Mouse (Mus musculus) thymus, adult 18-20 months (tissue): Measurements from ENCODE around the gene Kbtbd13.

Experiments used
- DNase-seq, 2 experiments: peaks; one replicate each; pipeline ENCODE4 v3.0.0; 2022; ENCODE audit warnings: mixed read lengths in 2 of 2

Gene Kbtbd13

GRCm38 (mm10) chr9:65392638-65393364 lies 1.3 kb upstream of the Kbtbd13 start:
- DNase-seq = no peak

- no peak for DNase-seq
Observed at GRCm38 (mm10) chr9:65390752-65391612, 470 bp downstream of the Kbtbd13 start.

DNA sequence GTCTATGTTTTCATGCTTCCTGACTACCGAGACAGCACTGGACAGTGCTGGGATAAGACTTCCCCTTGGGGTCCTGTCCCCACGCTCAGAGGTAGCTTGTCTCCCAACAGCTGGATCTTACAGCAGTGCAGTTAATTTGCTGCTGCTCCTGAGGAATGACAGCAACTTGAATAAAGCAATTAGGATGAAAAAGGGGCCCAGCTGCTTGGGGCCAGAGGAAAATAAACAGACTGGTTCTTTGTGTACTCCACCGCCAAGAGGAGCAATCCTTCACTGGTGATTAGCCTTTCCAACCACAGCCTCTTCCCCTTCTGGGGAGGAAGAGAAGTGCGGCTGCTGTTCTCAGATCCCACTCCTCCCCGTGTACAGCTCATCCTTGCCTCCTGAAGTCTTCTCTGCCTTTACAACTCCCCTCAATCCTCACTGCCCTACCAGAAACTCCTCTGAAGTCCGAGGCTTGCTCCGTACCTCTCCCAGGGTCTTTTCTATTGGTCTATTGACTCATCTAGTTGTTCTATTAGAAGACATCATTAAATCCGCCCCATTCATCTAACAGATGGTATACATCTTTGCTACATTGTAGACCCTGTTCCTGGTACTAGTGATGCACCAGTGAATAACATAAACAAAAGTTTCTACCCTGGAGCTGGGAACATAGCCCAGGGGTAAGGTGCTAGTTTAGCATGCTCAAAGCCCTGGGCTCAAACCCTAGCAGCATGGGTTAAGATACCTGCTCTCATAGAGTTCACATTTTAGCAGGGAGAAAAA lies 4.9 kb downstream of the Kbtbd13 start:
- no peak for DNase-seq

DNA sequence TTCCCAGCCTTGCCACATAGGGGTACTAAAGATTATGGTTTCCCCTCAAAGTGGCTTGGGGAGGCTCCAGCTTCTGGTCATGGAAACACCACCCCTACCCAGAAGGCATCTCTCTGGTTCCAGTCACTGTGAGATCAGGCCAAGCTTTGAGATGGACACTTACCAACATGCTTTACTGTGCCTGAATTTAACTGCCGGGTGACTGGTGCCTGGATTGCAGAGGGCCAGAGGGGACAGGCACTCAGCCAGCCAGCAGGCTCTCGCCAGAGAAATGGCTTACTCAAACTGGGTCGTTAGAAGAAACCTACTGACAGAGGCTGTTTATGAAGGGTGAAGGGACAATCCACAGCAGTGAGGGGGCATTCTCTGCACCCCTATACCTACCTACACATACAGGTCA lies 7.2 kb downstream of the Kbtbd13 start:
- no peak for DNase-seq

DNA sequence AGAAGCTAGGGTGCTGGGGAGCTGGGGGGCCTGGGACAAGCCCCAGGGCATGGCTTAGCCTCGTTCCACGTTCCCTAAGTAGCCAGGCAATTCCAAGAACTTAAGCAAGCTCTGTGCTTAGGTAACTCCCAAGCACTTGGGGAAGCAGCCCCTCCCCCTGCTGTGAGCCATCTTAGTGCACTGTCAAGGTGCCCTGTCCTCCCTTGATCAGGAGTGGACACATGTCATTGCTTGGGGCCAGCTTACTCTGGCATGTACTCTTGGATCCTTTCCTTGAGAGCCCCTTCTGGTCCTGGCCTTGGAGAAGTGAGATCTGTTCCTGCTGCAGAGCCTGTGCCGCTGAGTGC lies 8.7 kb downstream of the Kbtbd13 start:
- DNase-seq = no peak

DNA sequence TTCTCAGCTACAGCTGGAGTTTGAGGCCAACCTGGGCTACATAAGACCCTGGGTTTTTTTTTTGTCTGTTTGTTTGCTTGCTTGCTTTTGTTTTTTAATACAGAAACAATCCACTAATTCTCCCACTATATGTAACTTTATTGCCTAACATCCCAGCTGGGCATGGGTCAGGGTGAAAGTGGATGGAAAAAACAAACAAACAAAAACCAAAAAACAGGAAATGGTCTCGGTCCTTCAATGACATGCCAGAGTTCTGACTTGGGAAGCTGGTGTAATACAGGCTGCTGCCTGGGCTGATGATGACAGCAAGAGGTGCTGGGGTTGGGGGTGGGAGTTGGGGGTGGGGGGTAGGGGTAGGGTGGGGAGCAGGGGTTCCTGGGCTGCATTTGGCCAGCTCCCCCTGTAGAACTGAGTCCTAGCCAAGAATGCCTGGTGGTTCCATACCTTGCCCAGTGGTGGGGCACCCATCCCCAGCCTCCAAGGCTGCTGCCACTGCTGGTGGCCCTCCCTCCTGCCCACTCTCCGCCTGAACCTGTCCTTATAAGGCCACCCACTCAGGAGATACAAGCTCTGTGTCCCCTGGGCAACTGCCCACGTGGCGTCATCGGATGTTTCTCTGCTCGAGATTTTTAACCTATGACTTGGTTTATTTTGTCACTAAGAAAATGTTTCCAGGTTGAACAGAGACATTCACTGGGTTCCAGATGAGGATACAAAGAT lies 9.3 kb downstream of the Kbtbd13 start:
- DNase-seq = no peak

GRCm38 (mm10) chr9:65381017-65381590 lies 10.3 kb downstream of the Kbtbd13 start:
- no peak for DNase-seq

DNA sequence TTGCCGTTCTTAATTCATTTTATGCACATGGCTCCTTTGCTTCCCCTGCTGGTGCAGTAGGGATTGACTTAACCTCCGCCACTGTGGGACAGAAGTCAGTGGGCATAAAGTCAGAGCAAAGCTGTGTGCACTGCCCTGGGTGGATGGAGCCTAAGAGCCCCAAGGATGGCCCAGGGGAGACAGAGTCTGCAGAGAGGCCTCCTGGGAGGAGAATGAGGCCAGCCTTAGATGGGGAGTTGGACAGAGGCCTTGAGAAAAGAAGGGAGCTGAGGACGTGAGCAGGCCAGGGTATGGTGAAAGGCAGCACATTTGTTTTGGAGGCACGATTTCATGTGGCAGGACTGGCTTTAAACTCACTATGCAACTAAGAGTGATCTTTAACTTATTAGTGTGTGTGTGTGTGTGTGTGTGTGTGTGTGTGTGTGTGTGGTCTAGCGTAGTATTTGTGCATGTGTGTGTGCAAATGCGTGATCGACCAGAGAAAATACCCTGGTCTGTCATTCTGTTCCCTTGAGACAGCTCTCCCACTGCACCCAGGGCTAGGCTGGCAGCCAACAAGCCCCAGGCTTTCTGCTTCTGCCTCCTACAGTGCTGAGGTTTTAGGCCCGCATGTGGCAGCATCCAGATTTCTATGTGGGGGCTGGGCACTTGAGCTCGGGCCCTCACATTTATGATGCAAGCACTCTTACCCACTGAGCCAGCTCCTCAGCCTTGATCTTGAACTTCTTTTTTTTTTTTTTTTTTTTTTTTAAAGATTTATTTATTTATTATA lies 16.1 kb downstream of the Kbtbd13 start:
- DNase-seq = no peak

DNA sequence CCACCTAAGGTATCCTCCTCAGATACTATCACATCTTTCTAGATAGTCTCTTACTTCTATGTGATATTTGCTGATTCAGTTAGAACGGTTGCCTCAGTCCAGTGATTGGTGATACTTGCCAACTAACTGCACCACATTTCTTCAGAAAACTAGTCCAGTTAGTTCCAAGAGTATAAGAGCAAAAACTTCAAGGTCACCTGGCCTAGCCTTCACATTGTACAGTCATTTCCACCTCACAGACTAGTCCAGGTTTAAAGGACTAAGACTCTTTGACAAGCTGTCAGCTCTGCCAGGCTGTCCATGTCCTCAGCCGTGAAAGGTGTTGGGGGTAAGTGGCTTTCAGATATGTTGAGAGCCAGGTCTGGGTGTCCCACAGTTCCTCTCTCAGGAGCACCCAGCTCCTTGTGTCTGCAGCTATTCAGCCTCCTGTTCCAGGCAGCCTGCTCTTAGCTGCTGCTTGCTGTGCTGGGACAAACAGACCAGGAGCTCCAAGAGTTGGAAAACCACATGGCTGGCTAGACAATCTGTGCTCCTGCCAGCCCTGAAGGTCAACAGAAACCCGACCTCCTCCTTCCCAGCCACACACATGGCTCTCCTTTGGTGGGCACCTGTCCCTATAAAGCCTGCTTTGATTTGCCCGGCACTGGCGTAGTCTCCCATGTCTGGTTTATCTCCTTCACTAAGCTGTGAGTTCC lies 16.8 kb downstream of the Kbtbd13 start:
- no peak for DNase-seq

- DNase-seq = no peak
Observed at GRCm38 (mm10) chr9:65372449-65372848, 19.0 kb downstream of the Kbtbd13 start.

GRCm38 (mm10) chr9:65371756-65372155 lies 19.7 kb downstream of the Kbtbd13 start:
- DNase-seq = no peak

DNA sequence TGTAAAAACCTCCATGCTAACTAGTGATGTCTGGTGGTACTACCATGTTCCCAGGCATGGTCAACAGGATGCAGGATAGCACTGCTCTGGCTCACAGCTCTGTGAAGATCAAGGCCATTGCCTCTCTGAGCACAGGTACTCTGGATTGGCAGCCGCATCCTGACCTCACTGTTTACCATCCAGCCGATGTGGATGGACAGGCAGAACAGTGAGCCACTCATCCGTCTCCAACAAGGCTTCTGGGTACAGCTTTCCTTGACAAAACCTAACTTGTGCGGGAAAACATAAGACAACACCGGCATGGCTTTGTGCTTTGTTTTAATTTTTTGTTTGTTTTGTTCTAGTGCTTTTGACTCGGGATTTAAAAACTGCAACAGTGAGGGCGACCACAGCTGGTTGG lies 25.7 kb downstream of the Kbtbd13 start:
- no peak for DNase-seq

- no peak for DNase-seq
Observed at GRCm38 (mm10) chr9:65363684-65364083, 27.8 kb downstream of the Kbtbd13 start.

GRCm38 (mm10) chr9:65360641-65361448 lies 30.6 kb downstream of the Kbtbd13 start, which contains the start of gene Ubap1l:
Gene Ubap1l (plus strand): TSS chr9:65361041.
- DNase-seq = no peak

DNA sequence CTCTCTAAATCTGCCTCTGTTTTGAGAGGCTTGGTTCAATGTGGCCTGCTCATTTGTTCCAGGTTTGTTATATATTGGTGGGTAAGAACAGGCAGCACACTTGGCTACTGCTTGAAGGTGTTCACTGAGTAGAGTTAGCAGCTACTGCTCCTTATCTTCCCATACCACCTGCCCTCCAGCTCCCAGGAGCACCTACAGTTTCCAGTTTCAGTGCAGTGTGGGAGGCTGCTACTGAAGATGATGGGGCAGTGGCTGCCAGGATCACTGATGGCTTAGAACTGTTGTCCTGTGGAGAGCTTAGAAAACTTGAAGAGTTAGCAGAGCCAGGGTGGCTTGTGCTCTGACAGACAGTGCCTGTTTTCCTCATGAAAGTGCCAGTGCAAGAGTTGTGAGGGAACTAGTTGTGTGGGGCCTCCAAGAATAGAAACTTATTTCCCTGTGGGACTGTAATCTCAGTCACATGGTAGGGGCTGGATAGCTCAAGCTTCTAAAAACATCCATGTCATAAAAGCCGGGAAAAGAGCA lies 32.4 kb downstream of the Kbtbd13 start:
- DNase-seq = no peak

DNA sequence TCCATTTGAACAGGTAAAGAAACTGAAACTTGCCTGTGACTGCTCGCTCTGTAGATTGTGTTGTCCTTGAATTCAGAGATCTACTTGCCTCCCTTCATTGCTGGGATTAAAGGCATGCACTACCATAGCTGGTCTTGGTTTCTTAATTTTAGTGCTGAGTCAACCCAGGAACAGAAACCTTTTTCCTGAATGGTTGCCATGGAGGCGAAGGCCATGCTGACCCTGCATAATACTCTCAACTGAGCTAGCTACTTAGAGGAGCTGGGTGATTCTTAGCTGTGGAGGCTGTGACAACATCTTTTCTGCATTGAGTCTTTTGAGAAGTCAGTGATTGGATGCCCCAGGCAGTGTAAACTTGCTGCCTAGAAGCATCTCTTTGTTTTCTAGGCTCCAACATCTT lies 34.5 kb downstream of the Kbtbd13 start:
- no peak for DNase-seq

DNA sequence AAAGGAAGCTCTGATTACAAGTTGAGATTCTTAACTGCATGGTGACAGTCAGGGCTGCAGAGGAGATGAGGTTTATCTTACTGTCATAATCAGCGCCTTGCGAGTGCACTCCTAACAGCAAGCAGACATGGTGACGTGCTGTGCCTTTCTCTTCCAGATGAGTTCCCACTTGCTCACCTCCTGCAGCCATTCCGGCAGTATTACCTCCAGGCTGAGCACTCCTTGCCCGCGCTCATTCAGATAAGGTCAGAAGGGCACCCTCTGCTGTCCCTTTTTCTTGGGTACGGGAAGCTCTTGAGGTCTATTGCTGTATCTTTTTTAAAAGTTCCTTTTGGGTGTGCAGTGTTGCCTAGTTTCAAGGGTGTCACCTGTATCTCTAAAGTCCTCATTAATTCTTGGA lies 34.9 kb downstream of the Kbtbd13 start:
- DNase-seq = no peak

- no peak for DNase-seq
Observed at GRCm38 (mm10) chr9:65353251-65353650, 38.2 kb downstream of the Kbtbd13 start.

DNA sequence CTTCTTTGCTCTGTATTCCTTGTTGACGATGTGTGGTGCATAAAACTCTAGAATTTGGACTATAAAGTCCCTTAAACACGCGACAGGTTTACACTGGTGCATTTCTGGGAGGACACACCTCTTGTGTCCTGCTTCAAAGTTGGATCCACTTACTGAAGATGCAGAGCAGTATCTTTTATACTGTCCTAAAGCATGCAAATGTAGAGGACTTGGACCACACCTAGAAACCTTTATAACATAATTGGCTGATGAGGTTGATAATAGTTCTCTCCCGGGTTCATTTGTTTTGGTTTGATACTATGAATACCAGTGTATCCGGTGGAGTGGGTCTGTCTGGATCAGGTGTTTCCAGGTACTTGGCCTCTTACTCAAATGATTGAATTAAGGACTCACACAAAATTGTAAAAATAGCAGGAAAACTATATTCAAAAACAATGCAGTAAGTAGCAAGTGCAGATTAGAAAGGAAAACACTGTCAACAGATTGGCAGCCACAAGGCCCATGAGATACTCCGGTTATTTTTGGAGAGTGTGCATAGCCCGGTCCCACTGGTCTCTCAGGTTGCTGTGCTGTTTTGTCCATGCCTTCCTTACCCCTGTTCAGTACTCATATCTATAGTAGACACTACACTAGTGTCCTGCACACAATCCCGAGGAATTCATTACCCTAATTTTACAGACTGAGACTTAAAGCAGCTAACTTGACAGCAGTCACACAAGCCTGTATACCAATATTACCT lies 44.2 kb downstream of the Kbtbd13 start:
- DNase-seq = no peak
